Mouse (Mus musculus) forebrain, embryonic 14.5 days (tissue): ENCODE data around the gene Myom1. TPM values are rescaled to one million over a fixed set of nuclear protein-coding genes. Genes with fewer than 3 reads are reported as not detected.

Experiments used
- ATAC-seq: fragments of 200-750 bp; cut with Nextera tagmentation; 2 replicates; pipeline ENCODE4 v1.8.0; 2017; ENCODE audit warnings: mild to moderate bottlenecking, moderate library complexity
- DNase-seq: peaks from one replicate; pipeline ENCODE4 v3.0.0-alpha.2; 2015; ENCODE audit warnings: low spot score
- H3K27ac ChIP-seq: fragments of 300-500 bp; sonication (generic); 2 replicates; pipeline ENCODE4 v1.5.1; 2014; ENCODE audit warnings: low read depth, mild to moderate bottlenecking, control low read depth, low read length, moderate library complexity
- H3K27me3 ChIP-seq: fragments of 300-500 bp; sonication (generic); replicated peaks from 2 replicates; pipeline ENCODE4 v1.6.1; 2014; ENCODE audit warnings: low read length, control low read depth, mixed read lengths; ENCODE audit not compliant: control insufficient read depth, insufficient read depth
- H3K36me3 ChIP-seq: fragments of 300-500 bp; sonication (generic); 2 replicates; pipeline ENCODE4 v1.6.1; 2014; ENCODE audit warnings: low read length, control low read depth; ENCODE audit not compliant: control insufficient read depth, insufficient read depth
- H3K4me1 ChIP-seq: fragments of 300-500 bp; sonication (generic); 2 replicates; pipeline ENCODE4 v1.6.1; 2014; ENCODE audit warnings: antibody characterized with exemption, low read length, control low read depth; ENCODE audit not compliant: control insufficient read depth, insufficient read depth
- H3K4me2 ChIP-seq: fragments of 300-500 bp; sonication (generic); 2 replicates; pipeline ENCODE4 v1.6.1; 2014; ENCODE audit warnings: mild to moderate bottlenecking, control low read depth, low read length
- H3K4me3 ChIP-seq: fragments of 300-500 bp; sonication (generic); 2 replicates; pipeline ENCODE4 v1.5.1; 2014; ENCODE audit warnings: low read depth, low read length, control low read depth
- H3K9ac ChIP-seq: fragments of 300-500 bp; sonication (generic); 2 replicates; pipeline ENCODE4 v1.6.1; 2014; ENCODE audit warnings: mild to moderate bottlenecking, low read length, control low read depth, moderate library complexity
- H3K9me3 ChIP-seq: fragments of 300-500 bp; sonication (generic); replicated peaks from 2 replicates; pipeline ENCODE4 v1.6.1; 2016; ENCODE audit warnings: low read length, control low read depth, mixed read lengths; ENCODE audit not compliant: control insufficient read depth
- WGBS: fragments of 180-500 bp; shearing (Covaris S2); extraction: QIAGEN DNeasy Blood & Tissue Kit; methylation state at CpG from one replicate; pipeline ENCODE4 v1.1.7; 2014; 5-methylcytosine and 5-hydroxymethylcytosine counted together
- polyA plus RNA-seq: library from polyadenylated mRNA; unstranded; fragments of >200 nt; fragmentation: Nextera tagmentation; extraction: Ambion mirVana; gene quantifications from 2 replicates; pipeline ENCODE4 v1.2.1, GENCODE M21; 2014

Gene Myom1
- polyA plus RNA-seq, 1 experiment from 2014 or later = 1.0 TPM

- H3K36me3 ChIP-seq = no peaks in the 10 kb centered on the region
- H3K9ac ChIP-seq = no peak overlapping the region
- no peak overlapping the region for H3K27ac ChIP-seq
- WGBS = 88% methylated on average over 8 of the region's 8 CpGs
- H3K4me2 ChIP-seq = no peak overlapping the region
- no peaks in the 10 kb centered on the region for H3K27me3 ChIP-seq
- no peaks in the 10 kb centered on the region for H3K9me3 ChIP-seq
- ATAC-seq = no peak
- H3K4me1 ChIP-seq = no peaks in the 10 kb centered on the region
- DNase-seq = no peak
- H3K4me3 ChIP-seq = no peak overlapping the region
These were observed 52.9 kb downstream of the Myom1 start for GRCm38 (mm10) chr17:71055203-71055894.

GRCm38 (mm10) chr17:71056405-71056804 lies 54.0 kb downstream of the Myom1 start:
- Histone ChIP-seq H3K27me3 (no peaks in the 10 kb centered on the region), H3K9ac (no peak overlapping the region), H3K4me3 (no peak overlapping the region), H3K4me1 (no peaks in the 10 kb centered on the region), H3K36me3 (no peaks in the 10 kb centered on the region), H3K27ac (no peak overlapping the region), H3K4me2 (no peak overlapping the region), H3K9me3 (no peaks in the 10 kb centered on the region)
- DNase-seq (no peak), ATAC-seq (no peak)
- WGBS = 89% methylated on average over 7 of the region's 7 CpGs

- WGBS = 85% methylated on average over 3 of the region's 3 CpGs
- ATAC-seq = no peak
- Histone ChIP-seq H3K4me2 (no peak overlapping the region), H3K4me1 (no peaks in the 10 kb centered on the region), H3K9ac (no peak overlapping the region), H3K27ac (no peak overlapping the region), H3K36me3 (no peaks in the 10 kb centered on the region), H3K4me3 (no peak overlapping the region), H3K27me3 (no peaks in the 10 kb centered on the region), H3K9me3 (no peaks in the 10 kb centered on the region)
- DNase-seq = no peak
These were observed 55.3 kb downstream of the Myom1 start for GRCm38 (mm10) chr17:71057758-71058157.

GRCm38 (mm10) chr17:71059213-71059612 lies 56.8 kb downstream of the Myom1 start:
- H3K27ac ChIP-seq = no peak overlapping the region
- no peaks in the 10 kb centered on the region for H3K9me3 ChIP-seq
- H3K27me3 ChIP-seq = no peaks in the 10 kb centered on the region
- DNase-seq (no peak), ATAC-seq (no peak)
- H3K4me1 ChIP-seq = no peaks in the 10 kb centered on the region
- no peak overlapping the region for H3K4me2 ChIP-seq
- WGBS = 91% methylated on average over 3 of the region's 3 CpGs
- no peaks in the 10 kb centered on the region for H3K36me3 ChIP-seq
- H3K9ac ChIP-seq = no peak overlapping the region
- no peak overlapping the region for H3K4me3 ChIP-seq

- no peak overlapping the region for H3K4me2 ChIP-seq
- H3K4me1 ChIP-seq = no peaks in the 10 kb centered on the region
- no peaks in the 10 kb centered on the region for H3K36me3 ChIP-seq
- no peak overlapping the region for H3K9ac ChIP-seq
- ATAC-seq (no peak), DNase-seq (no peak)
- no peaks in the 10 kb centered on the region for H3K9me3 ChIP-seq
- no peaks in the 10 kb centered on the region for H3K27me3 ChIP-seq
- H3K27ac ChIP-seq = no peak overlapping the region
- no peak overlapping the region for H3K4me3 ChIP-seq
- WGBS = 57% methylated on average over 5 of the region's 5 CpGs
These were observed 59.7 kb downstream of the Myom1 start for GRCm38 (mm10) chr17:71062049-71062560.

GRCm38 (mm10) chr17:71062870-71063602 lies 60.6 kb downstream of the Myom1 start:
- Histone ChIP-seq H3K4me3 (no peak overlapping the region), H3K4me2 (no peak overlapping the region), H3K27me3 (no peaks in the 10 kb centered on the region), H3K4me1 (no peaks in the 10 kb centered on the region), H3K36me3 (no peaks in the 10 kb centered on the region), H3K27ac (no peak overlapping the region), H3K9ac (no peak overlapping the region), H3K9me3 (no peaks in the 10 kb centered on the region)
- peak; percentile 18 for DNase-seq
- WGBS = 73% methylated on average over 13 of the region's 13 CpGs
- 0 out of 2 replicates have a peak, but pooled peaks have one; percentile 37 for ATAC-seq

GRCm38 (mm10) chr17:71064463-71065014 lies 62.1 kb downstream of the Myom1 start:
- WGBS = 61% methylated on average over 7 of the region's 7 CpGs
- H3K27me3 ChIP-seq = no peaks in the 10 kb centered on the region
- no peaks in the 10 kb centered on the region for H3K9me3 ChIP-seq
- no peak overlapping the region for H3K4me2 ChIP-seq
- DNase-seq = peak; percentile 79
- no peak overlapping the region for H3K9ac ChIP-seq
- no peaks in the 10 kb centered on the region for H3K36me3 ChIP-seq
- H3K4me1 ChIP-seq = no peaks in the 10 kb centered on the region
- no peak for ATAC-seq
- H3K4me3 ChIP-seq = no peak overlapping the region
- no peak overlapping the region for H3K27ac ChIP-seq

GRCm38 (mm10) chr17:71065127-71065526 lies 62.7 kb downstream of the Myom1 start:
- no peak overlapping the region for H3K27ac ChIP-seq
- no peaks in the 10 kb centered on the region for H3K9me3 ChIP-seq
- H3K27me3 ChIP-seq = no peaks in the 10 kb centered on the region
- H3K4me2 ChIP-seq = no peak overlapping the region
- no peak overlapping the region for H3K9ac ChIP-seq
- no peaks in the 10 kb centered on the region for H3K36me3 ChIP-seq
- no peak for DNase-seq
- no peaks in the 10 kb centered on the region for H3K4me1 ChIP-seq
- WGBS = 78% methylated on average over 6 of the region's 6 CpGs
- no peak overlapping the region for H3K4me3 ChIP-seq
- peak; percentile 37; the same call in 1 of the 2 replicates for ATAC-seq

GRCm38 (mm10) chr17:71069176-71069575 lies 66.7 kb downstream of the Myom1 start:
- Histone ChIP-seq H3K4me2 (no peak overlapping the region), H3K4me3 (no peak overlapping the region), H3K36me3 (no peaks in the 10 kb centered on the region), H3K9me3 (no peaks in the 10 kb centered on the region), H3K4me1 (no peaks in the 10 kb centered on the region), H3K9ac (no peak overlapping the region), H3K27ac (no peak overlapping the region), H3K27me3 (no peaks in the 10 kb centered on the region)
- no peak for DNase-seq
- no peak for ATAC-seq
- WGBS = 79% methylated on average over 9 of the region's 9 CpGs
